Mouse (Mus musculus) brain, embryonic 14.5 days (tissue): ENCODE measurements at regions not wholly inside any gene's neighbourhood (a gene's known extent, or its start where the extent isn't known, plus 50 kb on each side); places are given as distances from the start of the nearest gene placed in this dataset.

Experiments
- CTCF ChIP-seq: fragments of 200-500 bp; IDR thresholded peaks from 2 replicates; pipeline ENCODE4 v1.5.1; 2012; ENCODE audit warnings: inconsistent platforms, mild to moderate bottlenecking, moderate library complexity, borderline replicate concordance; ENCODE audit not compliant: insufficient read depth, insufficient read length; ENCODE audit errors: extremely low read depth
- POLR2A ChIP-seq: fragments of 200-500 bp; IDR thresholded peaks from 2 replicates; pipeline ENCODE4 v1.6.1; 2012; ENCODE audit warnings: mild to moderate bottlenecking, inconsistent platforms, borderline replicate concordance; ENCODE audit not compliant: poor library complexity, insufficient read depth, insufficient read length, severe bottlenecking; ENCODE audit errors: extremely low read depth

DNA sequence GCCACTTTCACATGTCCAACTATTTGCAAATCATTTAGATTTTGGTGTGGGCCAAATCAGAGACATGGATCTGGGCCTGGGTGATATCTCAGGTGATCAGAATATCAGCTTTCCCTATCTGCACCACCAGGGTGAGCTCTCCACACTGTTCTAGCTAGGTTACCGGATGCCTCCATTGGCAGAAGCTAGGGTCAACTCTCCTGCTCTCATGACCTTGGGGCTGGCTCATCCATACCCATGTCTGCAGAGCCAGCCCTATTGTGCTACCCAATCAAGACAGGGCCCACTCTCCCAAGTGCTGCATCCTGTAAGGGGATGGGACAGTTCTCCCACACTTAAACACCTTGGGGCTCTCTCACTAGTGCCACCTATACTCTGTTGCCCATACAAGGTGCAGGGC is 162.7 kb downstream of the 4931408C20Rik start:
- no peak for TF ChIP-seq CTCF
- TF ChIP-seq POLR2A, result no peak
